Mouse (Mus musculus) intestine, embryonic 14.5 days (tissue): ENCODE data around the gene Serpine1. TPM values are rescaled to one million over a fixed set of nuclear protein-coding genes. Genes with fewer than 3 reads are reported as not detected.

ENCODE experiments used
- ATAC-seq: fragments of 200-750 bp; cut with Nextera tagmentation; replicated peaks from 2 replicates; pipeline ENCODE4 v1.8.0; 2017; ENCODE audit warnings: low read depth, moderate number of reproducible peaks, moderate TSS enrichment, moderate library complexity; ENCODE audit not compliant: low FRiP score, low TSS enrichment
- DNase-seq: peaks from one replicate; pipeline ENCODE4 v3.0.0-alpha.2; 2018; ENCODE audit warnings: low spot score
- H3K27ac ChIP-seq: fragments of 300-500 bp; sonication (generic); 2 replicates; pipeline ENCODE4 v1.5.1; 2014; ENCODE audit warnings: low read depth, mild to moderate bottlenecking, control low read depth
- H3K27me3 ChIP-seq: fragments of 300-500 bp; sonication (generic); replicated peaks from 2 replicates; pipeline ENCODE4 v1.6.1; 2014; ENCODE audit warnings: low read length, control low read depth; ENCODE audit not compliant: control insufficient read depth, insufficient read depth
- H3K36me3 ChIP-seq: fragments of 300-500 bp; sonication (generic); 2 replicates; pipeline ENCODE4 v1.6.1; 2014; ENCODE audit warnings: low read length, control low read depth; ENCODE audit not compliant: control insufficient read depth, insufficient read depth
- H3K4me1 ChIP-seq: fragments of 300-500 bp; sonication (generic); replicated peaks from 2 replicates; pipeline ENCODE4 v1.6.1; 2014; ENCODE audit warnings: low read length, control low read depth, mixed read lengths; ENCODE audit not compliant: control insufficient read depth, insufficient read depth
- H3K4me2 ChIP-seq: fragments of 300-500 bp; sonication (generic); 2 replicates; pipeline ENCODE4 v1.6.1; 2014; ENCODE audit warnings: low read length
- H3K4me3 ChIP-seq: fragments of 300-500 bp; sonication (generic); 2 replicates; pipeline ENCODE4 v1.5.1; 2014; ENCODE audit warnings: low read depth, low read length, control low read depth, mixed read lengths
- H3K9ac ChIP-seq: fragments of 300-500 bp; sonication (generic); 2 replicates; pipeline ENCODE4 v1.6.1; 2014; ENCODE audit warnings: mild to moderate bottlenecking, low read length
- H3K9me3 ChIP-seq: fragments of 300-500 bp; sonication (generic); 2 replicates; pipeline ENCODE4 v1.6.1; 2016; ENCODE audit warnings: low read length, control low read depth; ENCODE audit not compliant: control insufficient read depth
- WGBS: fragments of 180-500 bp; shearing (Covaris S2); extraction: QIAGEN DNeasy Blood & Tissue Kit; methylation state at CpG from one replicate; pipeline ENCODE4 v1.1.7; 2014; 5-methylcytosine and 5-hydroxymethylcytosine counted together
- polyA plus RNA-seq: library from polyadenylated mRNA; unstranded; fragments of >200 nt; fragmentation: Nextera tagmentation; extraction: Ambion mirVana; gene quantifications from 2 replicates; pipeline ENCODE4 v1.2.1, GENCODE M21; 2014

The Serpine1 gene
- polyA plus RNA-seq, 1 experiment from 2014 or later, result 0.34 TPM

GRCm38 (mm10) chr5:137076191-137076930 lies 4.3 kb upstream of the Serpine1 start:
- 29% methylated on average over 12 of the region's 12 CpGs for WGBS
- ATAC-seq (no peak), DNase-seq (no peak)

GRCm38 (mm10) chr5:137075726-137076125 lies 3.7 kb upstream of the Serpine1 start:
- Histone ChIP-seq H3K4me2 (no peak overlapping the region), H3K4me3 (no peak overlapping the region), H3K27me3 (no peaks in the 10 kb centered on the region), H3K4me1 (peaks cover 34% of the 10 kb centered on the region; the same call in 1 of the 2 replicates), H3K36me3 (no peaks in the 10 kb centered on the region), H3K27ac (0 out of 2 replicates have a peak overlapping the region, but pooled peaks have one; percentile 29), H3K9me3 (no peaks in the 10 kb centered on the region), H3K9ac (no peak overlapping the region)
- DNase-seq, result no peak
- 63% methylated on average over 6 of the region's 6 CpGs for WGBS
- ATAC-seq, result no peak

More at GRCm38 (mm10) chr5:137076191-137076930, 4.3 kb upstream of the Serpine1 start:
- no peaks in the 10 kb centered on the region for H3K36me3 ChIP-seq
- H3K4me1 ChIP-seq, result peaks cover 34% of the 10 kb centered on the region; the same call in 1 of the 2 replicates
- no peak overlapping the region for H3K9ac ChIP-seq
- H3K9me3 ChIP-seq, result no peaks in the 10 kb centered on the region
- no peaks in the 10 kb centered on the region for H3K27me3 ChIP-seq
- peak overlapping the region; percentile 33 for H3K27ac ChIP-seq
- H3K4me3 ChIP-seq, result no peak overlapping the region
- no peak overlapping the region for H3K4me2 ChIP-seq

DNA sequence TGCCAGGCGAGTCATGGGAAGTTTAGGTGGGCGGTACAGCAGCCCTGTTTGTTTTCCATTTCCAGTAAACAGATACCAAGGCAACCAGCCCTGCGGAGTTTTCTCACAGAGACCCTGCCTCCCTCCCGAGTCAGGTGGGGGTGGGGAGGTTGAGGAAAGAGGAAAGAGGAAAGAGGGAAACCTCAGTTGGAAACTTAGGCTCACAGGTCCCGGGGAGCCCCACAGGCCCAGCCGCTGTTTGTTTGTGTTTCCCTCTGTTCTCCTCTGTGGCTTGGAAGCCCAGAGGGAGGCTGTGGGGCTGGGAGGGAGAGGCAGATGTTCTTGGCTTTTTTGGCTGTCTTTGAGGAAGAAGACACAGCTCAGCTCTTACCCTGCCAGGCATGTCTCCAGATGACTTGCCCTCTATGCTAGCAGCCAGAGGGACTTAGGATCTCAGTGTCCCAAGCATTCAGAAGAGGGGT lies 2.2 kb upstream of the Serpine1 start:
- Histone ChIP-seq H3K4me1 (peaks cover 30% of the 10 kb centered on the region; the same call in 1 of the 2 replicates), H3K4me3 (no peak overlapping the region), H3K9ac (no peak overlapping the region), H3K36me3 (no peaks in the 10 kb centered on the region), H3K4me2 (no peak overlapping the region), H3K27me3 (no peaks in the 10 kb centered on the region), H3K27ac (no peak overlapping the region), H3K9me3 (no peaks in the 10 kb centered on the region)
- DNase-seq, result no peak
- ATAC-seq, result no peak
- WGBS, result 23% methylated on average over 6 of the region's 6 CpGs

DNA sequence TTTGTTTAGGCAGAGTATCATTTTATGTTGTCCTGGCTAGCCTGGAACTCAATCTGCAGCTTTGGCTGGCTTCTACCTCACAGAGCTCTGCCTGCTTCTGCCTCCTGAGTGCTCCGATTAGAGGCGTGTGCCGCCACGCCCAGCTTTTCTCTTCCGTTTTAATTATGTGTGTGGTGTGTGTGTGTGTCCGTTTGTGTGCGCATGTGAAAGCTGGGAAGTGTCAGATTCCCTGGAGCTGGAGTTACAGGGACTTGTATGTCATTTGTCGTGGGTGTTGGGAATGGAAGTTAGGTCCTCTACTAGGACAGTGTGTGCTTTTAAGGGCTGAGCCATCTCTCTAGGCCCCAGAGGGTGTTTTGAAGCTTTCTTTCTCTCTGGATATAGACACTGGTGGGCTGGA lies 1.1 kb upstream of the Serpine1 start:
- Histone ChIP-seq H3K9ac (no peak overlapping the region), H3K4me2 (no peak overlapping the region), H3K36me3 (no peaks in the 10 kb centered on the region), H3K27ac (no peak overlapping the region), H3K4me1 (peaks cover 25% of the 10 kb centered on the region; the same call in 1 of the 2 replicates), H3K27me3 (no peaks in the 10 kb centered on the region), H3K9me3 (no peaks in the 10 kb centered on the region), H3K4me3 (no peak overlapping the region)
- WGBS, result 97% methylated on average over 8 of the region's 8 CpGs
- ATAC-seq, result no peak
- DNase-seq, result no peak

- Histone ChIP-seq H3K9me3 (no peaks in the 10 kb centered on the region), H3K4me2 (no peak overlapping the region), H3K4me3 (no peak overlapping the region), H3K9ac (no peak overlapping the region), H3K27me3 (no peaks in the 10 kb centered on the region), H3K4me1 (peaks cover 17% of the 10 kb centered on the region; the same call in 1 of the 2 replicates), H3K27ac (no peak overlapping the region), H3K36me3 (no peaks in the 10 kb centered on the region)
- WGBS, result 84% methylated on average over 19 of the region's 19 CpGs
- DNase-seq (no peak), ATAC-seq (no peak)
Observed at GRCm38 (mm10) chr5:137070881-137071605, 1.0 kb downstream of the Serpine1 start.

DNA sequence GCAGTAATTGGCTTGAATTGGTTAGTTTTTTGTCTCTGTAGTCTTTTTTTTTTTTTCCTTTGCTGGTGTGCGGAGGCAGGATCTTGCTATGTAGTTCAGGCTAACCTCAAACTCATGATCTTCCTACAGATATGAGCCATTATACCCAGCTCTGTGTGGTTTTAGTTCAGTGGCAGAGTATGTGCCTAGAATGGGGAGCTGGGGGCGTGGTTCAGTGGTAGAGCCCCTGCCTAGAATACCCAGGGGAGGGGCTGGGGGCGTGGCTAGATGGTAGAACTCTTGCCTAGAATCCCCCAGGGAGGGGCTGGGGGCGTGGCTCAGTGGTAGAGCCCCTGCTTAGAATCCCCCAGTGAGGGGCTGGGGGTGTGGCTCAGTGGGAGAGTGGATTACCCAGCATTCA lies 3.4 kb downstream of the Serpine1 start:
- no peak overlapping the region for H3K4me3 ChIP-seq
- H3K27ac ChIP-seq, result no peak overlapping the region
- no peaks in the 10 kb centered on the region for H3K36me3 ChIP-seq
- no peak overlapping the region for H3K4me2 ChIP-seq
- H3K9ac ChIP-seq, result no peak overlapping the region
- no peaks in the 10 kb centered on the region for H3K9me3 ChIP-seq
- WGBS, result 72% methylated on average over 4 of the region's 4 CpGs
- no peaks in the 10 kb centered on the region for H3K27me3 ChIP-seq
- DNase-seq (no peak), ATAC-seq (no peak)
- H3K4me1 ChIP-seq, result peaks cover 10% of the 10 kb centered on the region; the same call in 1 of the 2 replicates

GRCm38 (mm10) chr5:137065923-137066322 lies 6.1 kb downstream of the Serpine1 start:
- DNase-seq, result no peak
- Histone ChIP-seq H3K27ac (no peak overlapping the region), H3K4me1 (no peaks in the 10 kb centered on the region), H3K27me3 (no peaks in the 10 kb centered on the region), H3K9me3 (no peaks in the 10 kb centered on the region), H3K4me2 (no peak overlapping the region), H3K4me3 (no peak overlapping the region), H3K9ac (no peak overlapping the region), H3K36me3 (no peaks in the 10 kb centered on the region)
- no peak for ATAC-seq
- WGBS, result 71% methylated on average over 8 of the region's 8 CpGs

- Histone ChIP-seq H3K9me3 (no peaks in the 10 kb centered on the region), H3K4me1 (no peaks in the 10 kb centered on the region), H3K27ac (no peak overlapping the region), H3K4me2 (no peak overlapping the region), H3K27me3 (no peaks in the 10 kb centered on the region), H3K9ac (no peak overlapping the region), H3K36me3 (no peaks in the 10 kb centered on the region), H3K4me3 (no peak overlapping the region)
- ATAC-seq, result no peak
- WGBS, result 61% methylated on average over 6 of the region's 6 CpGs
- no peak for DNase-seq
Observed at GRCm38 (mm10) chr5:137065454-137065853, 6.6 kb downstream of the Serpine1 start.
